Mouse (Mus musculus) testis, adult 2 months (tissue): ENCODE data around the gene Slc25a21. TPM values are rescaled to one million over a fixed set of nuclear protein-coding genes. Genes with fewer than 3 reads are reported as not detected.
A peak's percentile ranks its signal among the peaks of the same experiment; 100 is the strongest.

Experiments used
- H3K27ac ChIP-seq: fragments of 200-500 bp; 2 replicates; pipeline ENCODE4 v1.5.1; 2012; ENCODE audit warnings: low read depth, low read length; ENCODE audit not compliant: control insufficient read depth, insufficient read depth
- H3K27me3 ChIP-seq: fragments of 200-500 bp; 2 replicates; pipeline ENCODE4 v1.6.1; 2012; ENCODE audit warnings: mild to moderate bottlenecking, low read length, moderate library complexity; ENCODE audit not compliant: control insufficient read depth, insufficient read depth
- H3K36me3 ChIP-seq: fragments of 200-500 bp; 2 replicates; pipeline ENCODE4 v1.6.1; 2012; ENCODE audit warnings: mild to moderate bottlenecking, low read length; ENCODE audit not compliant: control insufficient read depth, insufficient read depth
- H3K4me1 ChIP-seq: fragments of 200-500 bp; 2 replicates; pipeline ENCODE4 v1.6.1; 2012; ENCODE audit warnings: low read length; ENCODE audit not compliant: control insufficient read depth, insufficient read depth
- H3K4me3 ChIP-seq: fragments of 200-500 bp; 2 replicates; pipeline ENCODE4 v1.5.1; 2012; ENCODE audit warnings: low read depth, mild to moderate bottlenecking, low read length, moderate library complexity, mixed read lengths; ENCODE audit not compliant: control insufficient read depth
- CTCF ChIP-seq: fragments of 200-500 bp; IDR thresholded peaks from 2 replicates; pipeline ENCODE4 v1.5.1; 2012; ENCODE audit warnings: low read depth, mild to moderate bottlenecking, inconsistent platforms, low read length, moderate library complexity; ENCODE audit not compliant: control insufficient read depth, insufficient read depth, insufficient replicate concordance
- POLR2A ChIP-seq: fragments of 200-500 bp; IDR thresholded peaks from 2 replicates; pipeline ENCODE4 v1.6.1; 2012; ENCODE audit warnings: low read depth, mild to moderate bottlenecking, inconsistent platforms, low read length, moderate library complexity; ENCODE audit not compliant: control insufficient read depth
- polyA plus RNA-seq: library from polyadenylated mRNA; depleted of rRNA; stranded (reverse); fragments of >200 nt; gene quantifications from 2 replicates; pipeline ENCODE4 v1.2.3, GENCODE M21; 2012

Gene Slc25a21
- polyA plus RNA-seq, 1 experiment, result 0.75 TPM

GRCm38 (mm10) chr12:57196608-57197362 is 487 bp downstream of the Slc25a21 start:
- Histone ChIP-seq H3K4me3 (peak overlapping the region; percentile 91), H3K36me3 (no peaks in the 10 kb centered on the region), H3K4me1 (no peaks in the 10 kb centered on the region), H3K27me3 (no peaks in the 10 kb centered on the region), H3K27ac (peak overlapping the region; percentile 92)
- TF ChIP-seq CTCF (no peak), POLR2A (peak; percentile 64)

- Histone ChIP-seq H3K27me3 (no peaks in the 10 kb centered on the region), H3K27ac (peak overlapping the region; percentile 92)
- TF ChIP-seq POLR2A, result no peak
- TF ChIP-seq CTCF, result no peak
Measured at GRCm38 (mm10) chr12:57196286-57196607, 1.0 kb downstream of the Slc25a21 start.

GRCm38 (mm10) chr12:57194609-57195008 is 2.7 kb downstream of the Slc25a21 start:
- TF ChIP-seq CTCF (no peak), POLR2A (no peak)
- H3K27me3 ChIP-seq, result no peaks in the 10 kb centered on the region
- H3K27ac ChIP-seq, result no peak overlapping the region
- H3K4me1 ChIP-seq, result no peaks in the 10 kb centered on the region
- H3K4me3 ChIP-seq, result no peak overlapping the region
- no peaks in the 10 kb centered on the region for H3K36me3 ChIP-seq

More at GRCm38 (mm10) chr12:57196286-57196607, 1.0 kb downstream of the Slc25a21 start:
- H3K4me1 ChIP-seq, result no peaks in the 10 kb centered on the region
- H3K36me3 ChIP-seq, result no peaks in the 10 kb centered on the region
- H3K4me3 ChIP-seq, result peak overlapping the region; percentile 91

- no peaks in the 10 kb centered on the region for H3K4me1 ChIP-seq
- TF ChIP-seq CTCF (no peak), POLR2A (no peak)
- H3K4me3 ChIP-seq, result no peak overlapping the region
Measured at GRCm38 (mm10) chr12:57187032-57187431, 10.2 kb downstream of the Slc25a21 start.

GRCm38 (mm10) chr12:57186126-57186525 is 11.1 kb downstream of the Slc25a21 start:
- TF ChIP-seq POLR2A (no peak), CTCF (no peak)
- Histone ChIP-seq H3K4me1 (no peaks in the 10 kb centered on the region), H3K36me3 (no peaks in the 10 kb centered on the region), H3K4me3 (no peak overlapping the region), H3K27me3 (no peaks in the 10 kb centered on the region), H3K27ac (no peak overlapping the region)

More at GRCm38 (mm10) chr12:57187032-57187431, 10.2 kb downstream of the Slc25a21 start:
- H3K36me3 ChIP-seq, result no peaks in the 10 kb centered on the region
- H3K27me3 ChIP-seq, result no peaks in the 10 kb centered on the region
- no peak overlapping the region for H3K27ac ChIP-seq

- no peaks in the 10 kb centered on the region for H3K4me1 ChIP-seq
- no peak for TF ChIP-seq POLR2A
- peak; percentile 15; the same call in 1 of the 2 replicates for TF ChIP-seq CTCF
- no peaks in the 10 kb centered on the region for H3K36me3 ChIP-seq
- H3K27me3 ChIP-seq, result no peaks in the 10 kb centered on the region
- H3K4me3 ChIP-seq, result no peak overlapping the region
- H3K27ac ChIP-seq, result no peak overlapping the region
Measured at GRCm38 (mm10) chr12:57185475-57185874, 11.8 kb downstream of the Slc25a21 start.

GRCm38 (mm10) chr12:57184401-57185147 is 12.7 kb downstream of the Slc25a21 start:
- no peak overlapping the region for H3K27ac ChIP-seq
- TF ChIP-seq POLR2A, result no peak
- H3K36me3 ChIP-seq, result no peaks in the 10 kb centered on the region
- no peaks in the 10 kb centered on the region for H3K4me1 ChIP-seq
- H3K27me3 ChIP-seq, result no peaks in the 10 kb centered on the region
- H3K4me3 ChIP-seq, result no peak overlapping the region
